ENCODE assay signal across 11 mouse cellular contexts in genomic region chr11:101162772-101163171, GRCm38 (mm10). TPM values are rescaled to one million over a fixed set of nuclear protein-coding genes. Genes with fewer than 3 reads are reported as not detected.
DNase-seq lines count a peak whose midpoint lies in the region; ATAC-seq and TF ChIP-seq lines count a peak whose summit lies in the region.
"Had no signal": no experiment of that assay in that cellular context is flagged by ENCODE, and none has a peak within 500 bp of the region (broad histone marks: within the 10 kb centered on the region; RNA-seq: fewer than 3 reads in every experiment).

No protein-coding gene starts in this region.

- H3K27ac ChIP-seq in kidney, embryonic 16.5 days (ENCODE audit: low read length) = no peak overlapping the region
- no peak overlapping the region for H3K27ac ChIP-seq in forebrain, postnatal 0 days (ENCODE audit: low read depth, low read length)
- H3K27ac ChIP-seq: midbrain, embryonic 12.5 days had no signal

- no peak overlapping the region for H3K4me2 ChIP-seq in kidney, embryonic 16.5 days (replicated peaks; ENCODE audit: low read depth, low read length)
- no peak overlapping the region for H3K4me2 ChIP-seq in forebrain, postnatal 0 days (ENCODE audit: low read depth)
- H3K4me2 ChIP-seq: midbrain, embryonic 12.5 days had no signal

- no peak for ATAC-seq in kidney, embryonic 16.5 days (ENCODE audit: low FRiP score, low TSS enrichment)
- ATAC-seq in forebrain, postnatal 0 days = no peak

- H3K9ac ChIP-seq in kidney, embryonic 16.5 days (replicated peaks; ENCODE audit: low read length) = no peak overlapping the region
- no peak overlapping the region for H3K9ac ChIP-seq in forebrain, postnatal 0 days
- H3K9ac ChIP-seq: midbrain, embryonic 12.5 days had no signal

- WGBS in kidney, embryonic 16.5 days = 59% methylated on average over 5 of the region's 5 CpGs
- 50% methylated on average over 5 of the region's 5 CpGs for WGBS in forebrain, postnatal 0 days

- DNase-seq in kidney, adult 18-20 months = peak; percentile 53
- peak; percentile 54 for DNase-seq in adrenal gland, postnatal 25 days
- peak; percentile 89 for DNase-seq in gastrocnemius, postnatal 14 days
- peak; percentile 80 for DNase-seq in lung, postnatal 10 days
- DNase-seq in forebrain, postnatal 0 days = no peak
- DNase-seq in layer of hippocampus, adult 9-10 months (ENCODE audit: low spot score) = no peak
- DNase-seq: right cerebral cortex, postnatal 25 days had no signal

- no peaks in the 10 kb centered on the region for H3K9me3 ChIP-seq in kidney, embryonic 16.5 days (ENCODE audit: low read length)
- no peaks in the 10 kb centered on the region for H3K9me3 ChIP-seq in forebrain, postnatal 0 days (ENCODE audit: low read length)
- H3K9me3 ChIP-seq: midbrain, embryonic 12.5 days had no signal

- no peak for TF ChIP-seq CTCF in forebrain, postnatal 0 days (IDR thresholded peaks at IDR 0.05; ENCODE audit: low read depth)

- peaks cover 42% of the 10 kb centered on the region for H3K4me1 ChIP-seq in kidney, embryonic 16.5 days (ENCODE audit: insufficient read depth, low read length)
- no peaks in the 10 kb centered on the region for H3K4me1 ChIP-seq in forebrain, postnatal 0 days (ENCODE audit: insufficient read depth)

- peaks cover 14% of the 10 kb centered on the region; the same call in 1 of the 2 replicates for H3K27me3 ChIP-seq in kidney, embryonic 16.5 days (ENCODE audit: insufficient read depth, low read length)
- peaks cover 33% of the 10 kb centered on the region for H3K27me3 ChIP-seq in forebrain, postnatal 0 days (ENCODE audit: insufficient read depth, low read length)

- intact Hi-C loops in gastrocnemius, postnatal 14 days (cut with DNase I; ENCODE audit: low total_unique reads) = no loop called here

- H3K4me3 ChIP-seq in kidney, embryonic 16.5 days (ENCODE audit: low read length) = no peak overlapping the region
- H3K4me3 ChIP-seq in forebrain, postnatal 0 days (ENCODE audit: low read depth, low read length) = no peak overlapping the region
- H3K4me3 ChIP-seq: midbrain, embryonic 12.5 days had no signal

- peaks cover 43% of the 10 kb centered on the region for H3K36me3 ChIP-seq in kidney, embryonic 16.5 days (ENCODE audit: insufficient read depth, low read length)
- H3K36me3 ChIP-seq in forebrain, postnatal 0 days (ENCODE audit: insufficient read depth) = peaks cover 14% of the 10 kb centered on the region

RNA-seq across cellular contexts. Expression of gene Tubg2, which starts 7.1 kb away (rescaled TPM):
- 4.2 and 4.5 TPM in 2 replicates for polyA plus RNA-seq in kidney, embryonic 16.5 days (2015; fragmentation: Nextera tagmentation; extraction: Ambion mirVana)
- 5.7 and 6.4 TPM in 2 replicates for total RNA-seq in adrenal gland, postnatal 25 days (2021)
- total RNA-seq in gastrocnemius, postnatal 14 days (2021) = 1 to 10 TPM; 3.1 to 4.6 TPM
- total RNA-seq in forebrain, postnatal 0 days (2014; rRNA removed) = 23.2 and 28.6 TPM in 2 replicates
- polyA plus RNA-seq in forebrain, postnatal 0 days (2015; fragmentation: Nextera tagmentation; extraction: Ambion mirVana) = 59.9 and 69.7 TPM in 2 replicates
- total RNA-seq: MEL had no signal

RNA-seq across cellular contexts. Expression of gene Cntnap1, which starts 7.6 kb away (rescaled TPM):
- polyA plus RNA-seq in kidney, embryonic 16.5 days (2015; fragmentation: Nextera tagmentation; extraction: Ambion mirVana) = 2.2 TPM in 2 replicates
- 6.6 and 9.1 TPM in 2 replicates for total RNA-seq in adrenal gland, postnatal 25 days (2021)
- total RNA-seq in gastrocnemius, postnatal 14 days (2021) = 1 to 10 TPM; 1.8 to 2.4 TPM
- total RNA-seq in forebrain, postnatal 0 days (2014; rRNA removed) = 3.0 and 3.5 TPM in 2 replicates
- polyA plus RNA-seq in forebrain, postnatal 0 days (2015; fragmentation: Nextera tagmentation; extraction: Ambion mirVana) = 0.35 and 1.1 TPM in 2 replicates
- total RNA-seq: MEL had no signal

RNA-seq across cellular contexts. Expression of gene Plekhh3, which starts 8.4 kb away (rescaled TPM):
- 18.7 and 19.2 TPM in 2 replicates for polyA plus RNA-seq in kidney, embryonic 16.5 days (2015; fragmentation: Nextera tagmentation; extraction: Ambion mirVana)
- 31.1 and 36.4 TPM in 2 replicates for total RNA-seq in adrenal gland, postnatal 25 days (2021)
- total RNA-seq in gastrocnemius, postnatal 14 days (2021) = 10 to 100 TPM; 22.0 to 26.9 TPM
- total RNA-seq in forebrain, postnatal 0 days (2014; rRNA removed) = 9.2 and 10.2 TPM in 2 replicates
- 4.9 and 5.3 TPM in 2 replicates for polyA plus RNA-seq in forebrain, postnatal 0 days (2015; fragmentation: Nextera tagmentation; extraction: Ambion mirVana)

RNA-seq across cellular contexts. Expression of gene Ccr10, which starts 12.5 kb away (rescaled TPM):
- polyA plus RNA-seq in kidney, embryonic 16.5 days (2015; fragmentation: Nextera tagmentation; extraction: Ambion mirVana) = 0.50 and 0.76 TPM in 2 replicates
- total RNA-seq in adrenal gland, postnatal 25 days (2021) = 0.18 TPM in 1 of 2 replicates, not detected in the other
- under 1 TPM in 1 of 2 experiments, not detected in 1; 0.12 TPM for total RNA-seq in gastrocnemius, postnatal 14 days (2021)
- 0.23 and 0.52 TPM in 2 replicates for total RNA-seq in forebrain, postnatal 0 days (2014; rRNA removed)
- 0.15 and 0.24 TPM in 2 replicates for polyA plus RNA-seq in forebrain, postnatal 0 days (2015; fragmentation: Nextera tagmentation; extraction: Ambion mirVana)
- total RNA-seq: MEL had no signal
- polyA plus RNA-seq: heart, embryonic 14.5 days had no signal

RNA-seq across cellular contexts. Expression of gene Tubg1, which starts 43.0 kb away (rescaled TPM):
- 98.1 and 98.2 TPM in 2 replicates for polyA plus RNA-seq in kidney, embryonic 16.5 days (2015; fragmentation: Nextera tagmentation; extraction: Ambion mirVana)
- 42.1 and 50.1 TPM in 2 replicates for total RNA-seq in adrenal gland, postnatal 25 days (2021)
- 10 to 100 TPM; 26.3 to 31.2 TPM for total RNA-seq in gastrocnemius, postnatal 14 days (2021)
- 35.6 and 43.1 TPM in 2 replicates for total RNA-seq in forebrain, postnatal 0 days (2014; rRNA removed)
- 64.8 and 66.6 TPM in 2 replicates for polyA plus RNA-seq in forebrain, postnatal 0 days (2015; fragmentation: Nextera tagmentation; extraction: Ambion mirVana)

Comparison
In these comparisons a context has a peak if more than half of its experiments do, and no peak if none do; other contexts are left out.
1. DNase-seq: peak in kidney, adult 18-20 months (single experiment), adrenal gland, postnatal 25 days (single experiment), gastrocnemius, postnatal 14 days (single experiment) and lung, postnatal 10 days (single experiment); none in forebrain, postnatal 0 days (single experiment) and layer of hippocampus, adult 9-10 months (single experiment).